Mouse (Mus musculus) liver, embryonic 14.5 days (tissue): ENCODE data around the gene Nmu. TPM values are rescaled to one million over a fixed set of nuclear protein-coding genes. Genes with fewer than 3 reads are reported as not detected.

Source experiments
- ATAC-seq: fragments of 200-750 bp; cut with Nextera tagmentation; 2 replicates; pipeline ENCODE4 v1.8.0; 2017; ENCODE audit warnings: moderate number of reproducible peaks, mild to moderate bottlenecking, moderate library complexity; ENCODE audit not compliant: insufficient read depth
- DNase-seq, 3 experiments: peaks; one replicate each; pipeline ENCODE4 v3.0.0-alpha.2; 2012 to 2013; ENCODE audit warnings: low read depth in 3 of 3, low spot score in 3 of 3
- H3K27ac ChIP-seq: fragments of 300-500 bp; sonication (generic); 2 replicates; pipeline ENCODE4 v1.5.1; 2014; ENCODE audit warnings: moderate library complexity, mild to moderate bottlenecking, control low read depth, inconsistent platforms
- H3K27me3 ChIP-seq: fragments of 300-500 bp; sonication (generic); 2 replicates; pipeline ENCODE4 v1.6.1; 2014; ENCODE audit warnings: mild to moderate bottlenecking, low read length, moderate library complexity; ENCODE audit not compliant: control insufficient read depth, insufficient read depth
- H3K36me3 ChIP-seq: fragments of 300-500 bp; sonication (generic); replicated peaks from 2 replicates; pipeline ENCODE4 v1.6.1; 2014; ENCODE audit warnings: low read depth; ENCODE audit not compliant: control insufficient read depth, insufficient read depth
- H3K4me1 ChIP-seq, 2 experiments: fragments of 200-500 bp in 1 of 2; fragments of 300-500 bp in 1 of 2; sonication (generic) in 1 of 2; replicated peaks; 2 replicates each; pipeline ENCODE4 v1.6.1; 2012 to 2014; ENCODE audit warnings: antibody characterized with exemption in 1 of 2, inconsistent platforms in 1 of 2, low read length in 1 of 2; ENCODE audit not compliant: control insufficient read depth in 2 of 2, insufficient read depth in 2 of 2
- H3K4me2 ChIP-seq: fragments of 300-500 bp; sonication (generic); 2 replicates; pipeline ENCODE4 v1.6.1; 2014; ENCODE audit warnings: low read depth, mild to moderate bottlenecking, control low read depth, moderate library complexity
- H3K4me3 ChIP-seq, 2 experiments: fragments of 200-500 bp in 1 of 2; fragments of 300-500 bp in 1 of 2; sonication (generic) in 1 of 2; 2 replicates each; pipeline ENCODE4 v1.5.1; 2012 to 2014; ENCODE audit warnings: low read depth in 2 of 2, low read length in 2 of 2, mild to moderate bottlenecking in 2 of 2, control low read depth in 1 of 2, inconsistent platforms in 1 of 2, moderate library complexity in 1 of 2; ENCODE audit not compliant: insufficient read depth in 1 of 2
- H3K9ac ChIP-seq: fragments of 300-500 bp; sonication (generic); replicated peaks from 2 replicates; pipeline ENCODE4 v1.6.1; 2014; ENCODE audit warnings: mild to moderate bottlenecking, control low read depth, moderate library complexity
- H3K9me3 ChIP-seq: fragments of 300-500 bp; sonication (generic); 2 replicates; pipeline ENCODE4 v1.6.1; 2016; ENCODE audit warnings: low read length, mixed read lengths; ENCODE audit not compliant: control insufficient read depth
- CTCF ChIP-seq: IDR thresholded peaks from 2 replicates; pipeline ENCODE4 v1.5.1; 2016; ENCODE audit warnings: antibody characterized with exemption, low read depth, control low read depth
- EP300 ChIP-seq: IDR thresholded peaks from 2 replicates; pipeline ENCODE4 v1.6.1; 2016; ENCODE audit warnings: antibody characterized with exemption, low read depth
- WGBS: fragments of 180-500 bp; shearing (Covaris S2); extraction: QIAGEN DNeasy Blood & Tissue Kit; methylation state at CpG from one replicate; pipeline ENCODE4 v1.1.7; 2014; ENCODE audit not compliant: insufficient replicate concordance; 5-methylcytosine and 5-hydroxymethylcytosine counted together
- polyA plus RNA-seq, 2 experiments: library from polyadenylated mRNA; depleted of rRNA in 1 of 2; stranded (reverse) in 1 of 2; unstranded in 1 of 2; fragments of >200 nt; fragmentation: Nextera tagmentation in 1 of 2; extraction: Ambion mirVana in 1 of 2; gene quantifications; 2 replicates each; pipeline versions ENCODE4 v1.2.1 to v1.2.3; 2012 to 2014

Gene Nmu
- polyA plus RNA-seq, 2 experiments: not detected

DNA sequence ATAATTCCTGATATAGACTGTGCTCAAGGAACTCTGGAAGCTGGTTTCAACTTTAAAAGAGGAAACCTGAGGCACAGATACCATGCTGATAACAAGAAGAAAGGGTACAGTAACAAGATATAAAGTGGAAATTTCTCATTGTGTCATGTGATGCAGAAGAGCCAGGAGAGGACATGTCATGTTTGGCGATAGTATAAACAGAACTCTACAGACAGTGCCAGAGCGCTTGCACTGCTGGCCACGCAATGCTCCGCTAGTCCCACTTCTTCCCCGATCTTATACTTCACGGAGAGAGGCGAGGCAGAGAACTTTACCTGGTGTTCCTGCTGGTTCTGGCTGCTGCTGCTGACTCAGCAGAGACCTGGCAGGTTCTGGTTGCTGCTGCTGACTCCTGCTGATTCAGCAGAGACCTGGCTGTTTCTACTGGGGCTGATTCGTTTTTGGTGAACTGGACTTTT, 74.3 kb downstream of the Nmu start:
- 70% methylated on average over 8 of the region's 8 CpGs for WGBS
- TF ChIP-seq CTCF (no peak), EP300 (no peak)
- Histone ChIP-seq H3K27me3 (no peaks in the 10 kb centered on the region), H3K27ac (no peak overlapping the region), H3K36me3 (no peaks in the 10 kb centered on the region), H3K4me3 (no peak overlapping the region), H3K9ac (no peak overlapping the region), H3K4me1 (no peaks in the 10 kb centered on the region), H3K4me2 (no peak overlapping the region), H3K9me3 (no peaks in the 10 kb centered on the region)
- DNase-seq (no peak), ATAC-seq (no peak)

GRCm38 (mm10) chr5:76288256-76288655, 75.3 kb downstream of the Nmu start:
- Histone ChIP-seq H3K4me3 (no peak overlapping the region), H3K27ac (no peak overlapping the region), H3K4me1 (peaks cover 0 to 2% of the 10 kb centered on the region in 2 experiments; a peak in 1 of 4 replicates), H3K9me3 (no peaks in the 10 kb centered on the region), H3K4me2 (no peak overlapping the region), H3K36me3 (no peaks in the 10 kb centered on the region), H3K27me3 (no peaks in the 10 kb centered on the region), H3K9ac (no peak overlapping the region)
- TF ChIP-seq EP300: no peak
- TF ChIP-seq CTCF: no peak
- WGBS: 71% methylated on average over 3 of the region's 3 CpGs
- ATAC-seq (no peak), DNase-seq (no peak)

GRCm38 (mm10) chr5:76287062-76287461, 76.5 kb downstream of the Nmu start:
- H3K9me3 ChIP-seq: no peaks in the 10 kb centered on the region
- TF ChIP-seq CTCF: 0 out of 2 replicates have a peak, but pooled peaks have one; percentile 9
- no peak for TF ChIP-seq EP300
- H3K27ac ChIP-seq: no peak overlapping the region
- H3K4me2 ChIP-seq: no peak overlapping the region
- DNase-seq (no peak), ATAC-seq (no peak)
- 50% methylated on average over 5 of the region's 5 CpGs for WGBS
- no peaks in the 10 kb centered on the region for H3K36me3 ChIP-seq
- H3K9ac ChIP-seq: no peak overlapping the region
- H3K4me1 ChIP-seq: peaks cover 0 to 2% of the 10 kb centered on the region in 2 experiments; a peak in 1 of 4 replicates
- no peak overlapping the region for H3K4me3 ChIP-seq
- H3K27me3 ChIP-seq: no peaks in the 10 kb centered on the region

DNA sequence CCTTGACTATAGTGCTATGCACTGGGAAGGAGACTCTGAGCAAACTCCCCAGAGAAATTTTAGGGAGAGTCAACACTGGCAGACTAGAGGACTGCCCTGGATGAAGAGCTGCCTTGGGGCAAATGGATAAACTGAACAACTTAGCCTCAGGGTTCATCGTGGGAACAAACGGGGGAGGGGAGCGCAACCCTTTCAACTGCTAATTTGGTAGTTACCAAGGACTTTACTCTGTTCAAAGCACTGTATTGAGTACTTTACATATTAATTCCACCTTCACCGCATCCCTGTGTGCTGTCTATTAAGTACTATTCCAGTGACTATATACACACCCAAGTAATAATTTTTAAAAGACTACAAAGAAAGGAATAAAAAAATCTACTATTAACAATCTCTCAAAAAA, 77.9 kb downstream of the Nmu start:
- Histone ChIP-seq H3K27ac (no peak overlapping the region), H3K36me3 (no peaks in the 10 kb centered on the region), H3K27me3 (no peaks in the 10 kb centered on the region), H3K4me1 (peaks cover 0 to 2% of the 10 kb centered on the region in 2 experiments; a peak in 1 of 4 replicates), H3K9me3 (no peaks in the 10 kb centered on the region), H3K9ac (no peak overlapping the region), H3K4me3 (no peak overlapping the region), H3K4me2 (no peak overlapping the region)
- WGBS: 79% methylated on average over 4 of the region's 4 CpGs
- DNase-seq: no peak
- ATAC-seq: no peak
- TF ChIP-seq EP300 (no peak), CTCF (no peak)

GRCm38 (mm10) chr5:76283890-76284289, 79.7 kb downstream of the Nmu start:
- H3K36me3 ChIP-seq: no peaks in the 10 kb centered on the region
- H3K27ac ChIP-seq: no peak overlapping the region
- no peak overlapping the region for H3K4me3 ChIP-seq
- no peaks in the 10 kb centered on the region for H3K9me3 ChIP-seq
- no peak overlapping the region for H3K4me2 ChIP-seq
- peak; percentile 78 for ATAC-seq
- TF ChIP-seq CTCF (no peak), EP300 (peak; percentile 37; the same call in 1 of the 2 replicates)
- H3K9ac ChIP-seq: no peak overlapping the region
- peak in 2 of 3 experiments; percentile 20 to 33 for DNase-seq
- peaks cover 0 to 2% of the 10 kb centered on the region in 2 experiments; a peak in 1 of 4 replicates for H3K4me1 ChIP-seq
- 21% methylated on average over 1 of the region's 1 CpGs for whole genome bisulfite sequencing
- H3K27me3 ChIP-seq: no peaks in the 10 kb centered on the region

Other genes with a start within 250 kb of the Nmu start
- 8.8 and 9.0 TPM in 2 replicates for gene Srd5a3, start 223.5 kb downstream of the Nmu start, polyA plus RNA-seq (2012; rRNA removed)
- 12.1 and 14.3 TPM in 2 replicates for gene Srd5a3, start 223.5 kb downstream of the Nmu start, polyA plus RNA-seq (2014; fragmentation: Nextera tagmentation; extraction: Ambion mirVana)
- gene Tmem165, start 179.9 kb downstream of the Nmu start, polyA plus RNA-seq (2012; rRNA removed): 17.6 and 23.8 TPM in 2 replicates
- gene Tmem165, start 179.9 kb downstream of the Nmu start, polyA plus RNA-seq (2014; fragmentation: Nextera tagmentation; extraction: Ambion mirVana): 33.2 and 34.5 TPM in 2 replicates
- gene Clock, start 59.0 kb downstream of the Nmu start, polyA plus RNA-seq (2012; rRNA removed): 1.2 and 1.6 TPM in 2 replicates
- 1.7 TPM in 2 replicates for gene Clock, start 59.0 kb downstream of the Nmu start, polyA plus RNA-seq (2014; fragmentation: Nextera tagmentation; extraction: Ambion mirVana)
- gene Pdcl2, start 32.6 kb downstream of the Nmu start, polyA plus RNA-seq (2012; rRNA removed): not detected in 2 replicates
- gene Pdcl2, start 32.6 kb downstream of the Nmu start, polyA plus RNA-seq (2014; fragmentation: Nextera tagmentation; extraction: Ambion mirVana): not detected in 2 replicates
- gene Gm7271, start 120.3 kb upstream of the Nmu start, polyA plus RNA-seq (2012; rRNA removed): not detected in 2 replicates
- gene Gm7271, start 120.3 kb upstream of the Nmu start, polyA plus RNA-seq (2014; fragmentation: Nextera tagmentation; extraction: Ambion mirVana): not detected in 2 replicates
- 8.7 and 15.7 TPM in 2 replicates for gene Exoc1, start 165.5 kb upstream of the Nmu start, polyA plus RNA-seq (2012; rRNA removed)
- gene Exoc1, start 165.5 kb upstream of the Nmu start, polyA plus RNA-seq (2014; fragmentation: Nextera tagmentation; extraction: Ambion mirVana): 8.1 and 10.0 TPM in 2 replicates
- gene Cep135, start 224.9 kb upstream of the Nmu start, polyA plus RNA-seq (2012; rRNA removed): 1.9 and 4.3 TPM in 2 replicates
- gene Cep135, start 224.9 kb upstream of the Nmu start, polyA plus RNA-seq (2014; fragmentation: Nextera tagmentation; extraction: Ambion mirVana): 4.9 TPM in 2 replicates